In genomic region chr4:98758012-98758821, GRCm38 (mm10) we compare ENCODE assay signal across 8 mouse cellular contexts. TPM values are rescaled to one million over a fixed set of nuclear protein-coding genes. Genes with fewer than 3 reads are reported as not detected.
A peak's percentile ranks its signal among the peaks of the same experiment; 100 is the strongest.
DNase-seq lines count a peak whose midpoint lies in the region; ATAC-seq lines count a peak whose summit lies in the region.

No protein-coding gene starts in this region.

- no peaks in the 10 kb centered on the region for H3K4me1 ChIP-seq in heart, embryonic 12.5 days (replicated peaks)

- 50% methylated on average over 4 of the region's 4 CpGs for WGBS in heart, embryonic 12.5 days

- H3K27me3 ChIP-seq in heart, embryonic 12.5 days (replicated peaks) = no peaks in the 10 kb centered on the region

- H3K36me3 ChIP-seq in heart, embryonic 12.5 days = no peaks in the 10 kb centered on the region

- H3K9me3 ChIP-seq in heart, embryonic 12.5 days (replicated peaks) = no peaks in the 10 kb centered on the region

- ATAC-seq in heart, embryonic 12.5 days (ENCODE audit: insufficient number of reproducible peaks, low FRiP score) = peak; percentile 43; the same call in 1 of the 2 replicates

- intact Hi-C loops in heart, postnatal 36 days (cut with DNase I) = no loop called here

- no peak overlapping the region for H3K4me3 ChIP-seq in heart, embryonic 12.5 days

- no peak overlapping the region for H3K27ac ChIP-seq in heart, embryonic 12.5 days (ENCODE audit: poor library complexity, severe bottlenecking)

- H3K4me2 ChIP-seq in heart, embryonic 12.5 days = no peak overlapping the region

- H3K9ac ChIP-seq in heart, embryonic 12.5 days = no peak overlapping the region

- no peak for DNase-seq in heart, postnatal 36 days
- peak; percentile 32 for DNase-seq in cerebellum, adult 9-10 months
- DNase-seq in heart, postnatal 4 days = peak; percentile 32
- peak; percentile 56 for DNase-seq in mesoderm, embryonic 11.5 days (ENCODE audit: low read depth, low spot score)
- no peak for DNase-seq in adrenal gland, postnatal 25 days
- no peak for DNase-seq in thymus, postnatal 25 days
- DNase-seq in spleen, postnatal 36 days (ENCODE audit: low spot score in 2 of 2) = no peak

RNA-seq across cellular contexts. Expression of gene L1td1, which starts 31.7 kb away (rescaled TPM):
- 0.41 TPM in 1 of 2 replicates, not detected in the other for polyA plus RNA-seq in heart, embryonic 12.5 days (2016; fragmentation: Nextera tagmentation; extraction: Ambion mirVana)
- not detected for total RNA-seq in heart, postnatal 36 days (2021)
- total RNA-seq in heart, postnatal 4 days (2021) = not detected
- total RNA-seq in adrenal gland, postnatal 25 days (2021) = not detected in 2 replicates

RNA-seq across cellular contexts. Expression of gene Kank4, which starts 59.1 kb away (rescaled TPM):
- polyA plus RNA-seq in heart, embryonic 12.5 days (2016; fragmentation: Nextera tagmentation; extraction: Ambion mirVana) = 0.42 and 0.49 TPM in 2 replicates
- under 1 TPM; 0.35 to 0.86 TPM for total RNA-seq in heart, postnatal 36 days (2021)
- total RNA-seq in heart, postnatal 4 days (2021) = 1 to 10 TPM; 2.4 to 3.3 TPM
- 1.7 and 2.1 TPM in 2 replicates for total RNA-seq in adrenal gland, postnatal 25 days (2021)

Comparison
In these comparisons a context has a peak if more than half of its experiments do, and no peak if none do; other contexts are left out.
1. DNase-seq: peak in cerebellum, adult 9-10 months (single experiment), heart, postnatal 4 days (single experiment) and mesoderm, embryonic 11.5 days (single experiment); none in heart, postnatal 36 days (0 of 2), adrenal gland, postnatal 25 days (single experiment), thymus, postnatal 25 days (single experiment) and spleen, postnatal 36 days (0 of 2).